Mouse (Mus musculus) adipocyte (in vitro differentiated cells): ENCODE data around the gene Stx7.
A peak's percentile ranks its signal among the peaks of the same experiment; 100 is the strongest.
"Not testable (repeated sequence)": the region's sequence is repeated elsewhere in the genome, so short reads cannot be mapped to it uniquely, and the experiment has no call there.

Source experiments
- DNase-seq: peaks from one replicate; pipeline ENCODE4 v3.0.0-alpha.2; 2016; ENCODE audit warnings: low spot score

Gene Stx7

GRCm38 (mm10) chr10:24149135-24149781 lies at the start of gene Stx7:
Gene Stx7 (plus strand): TSS chr10:24149302.
- peak; percentile 93 for DNase-seq

GRCm38 (mm10) chr10:24101812-24102211 lies 47.3 kb upstream of the Stx7 start, which contains the start of gene Taar8c:
Gene Taar8c (minus strand): TSS chr10:24101912.
- not testable (repeated sequence) for DNase-seq

GRCm38 (mm10) chr10:24103299-24103698 lies 45.8 kb upstream of the Stx7 start:
- DNase-seq = not testable (repeated sequence)

- DNase-seq = no peak
Measured at GRCm38 (mm10) chr10:24107747-24108146, 41.4 kb upstream of the Stx7 start.

DNA sequence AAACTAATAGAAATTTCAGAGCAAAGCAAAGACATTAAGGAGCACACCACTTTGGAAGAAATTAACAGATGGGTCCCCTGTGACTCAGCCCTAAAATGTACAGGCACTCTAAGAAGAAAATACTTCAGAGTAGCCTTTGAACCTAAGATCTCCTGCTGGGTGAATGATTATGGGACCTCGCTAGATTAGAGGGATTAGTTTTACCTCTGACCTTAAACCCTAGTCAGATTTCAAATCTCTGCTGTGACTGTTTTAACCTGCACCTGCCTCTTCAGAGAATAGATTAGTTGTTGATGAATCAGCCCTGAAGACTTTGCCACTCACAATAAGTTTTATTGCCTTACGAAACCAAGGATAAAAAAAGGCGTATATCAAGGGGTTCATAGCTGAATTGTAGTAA lies 40.9 kb upstream of the Stx7 start:
- no peak for DNase-seq

DNA sequence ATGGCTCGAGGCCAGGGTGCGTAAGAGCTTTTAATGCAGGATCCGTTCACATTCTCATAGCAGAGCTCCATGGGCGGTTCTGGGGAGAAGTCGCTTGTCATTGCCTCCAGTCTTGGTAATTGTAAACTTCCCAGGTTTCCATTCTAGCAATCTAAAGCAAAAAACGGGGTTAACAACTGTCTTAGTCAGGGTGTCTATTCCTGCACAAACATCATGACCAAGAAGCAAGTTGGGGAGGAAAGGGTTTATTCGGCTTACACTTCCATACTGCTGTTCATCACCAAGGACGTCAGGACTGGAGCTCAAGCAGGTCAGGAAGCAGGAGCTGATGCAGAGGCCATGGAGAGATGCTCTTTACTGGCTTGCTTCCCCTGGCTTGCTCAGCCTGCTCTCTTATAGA lies 39.7 kb upstream of the Stx7 start, which contains the start of gene Taar9:
TSS of gene Taar9 (minus strand) at position 101 of the 400 bp plus-strand sequence.
- not testable (repeated sequence) for DNase-seq

DNA sequence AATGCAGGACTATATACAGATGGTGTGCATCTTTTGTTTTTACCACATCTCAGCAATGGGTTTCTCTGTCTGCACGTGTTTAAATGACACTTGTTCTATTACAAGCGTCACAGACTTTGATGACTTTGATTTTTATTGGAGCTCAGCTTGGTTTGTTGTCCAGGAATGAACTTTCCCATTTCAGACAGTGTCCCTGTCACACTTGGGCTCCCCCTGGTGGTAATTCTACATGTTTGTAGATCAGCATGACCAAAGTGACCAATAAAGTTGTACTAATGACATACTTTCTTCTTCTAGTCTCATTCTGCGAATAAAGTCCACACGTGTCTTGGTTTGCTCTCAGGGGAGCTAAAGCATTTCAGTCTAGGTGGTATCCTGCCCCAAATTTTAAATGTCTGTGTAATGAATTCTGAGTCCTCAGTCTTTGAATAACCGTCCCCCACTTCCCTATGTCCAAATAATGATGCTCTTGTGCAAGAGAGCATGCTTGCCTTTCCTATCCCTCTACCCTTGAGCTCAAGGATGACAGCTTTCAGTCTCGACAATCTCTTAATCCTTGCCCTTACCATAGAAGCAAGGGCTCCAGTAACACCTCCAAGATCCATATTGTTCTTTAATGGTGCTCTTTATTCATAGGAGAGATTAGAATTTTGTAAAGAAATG lies 37.9 kb upstream of the Stx7 start:
- peak; percentile 81 for DNase-seq

- peak; percentile 75 for DNase-seq
Measured at GRCm38 (mm10) chr10:24131451-24132262, 17.4 kb upstream of the Stx7 start.

- DNase-seq = no peak
Measured at GRCm38 (mm10) chr10:24132273-24132672, 16.8 kb upstream of the Stx7 start.

GRCm38 (mm10) chr10:24133132-24133531 lies 16.0 kb upstream of the Stx7 start:
- no peak for DNase-seq

DNA sequence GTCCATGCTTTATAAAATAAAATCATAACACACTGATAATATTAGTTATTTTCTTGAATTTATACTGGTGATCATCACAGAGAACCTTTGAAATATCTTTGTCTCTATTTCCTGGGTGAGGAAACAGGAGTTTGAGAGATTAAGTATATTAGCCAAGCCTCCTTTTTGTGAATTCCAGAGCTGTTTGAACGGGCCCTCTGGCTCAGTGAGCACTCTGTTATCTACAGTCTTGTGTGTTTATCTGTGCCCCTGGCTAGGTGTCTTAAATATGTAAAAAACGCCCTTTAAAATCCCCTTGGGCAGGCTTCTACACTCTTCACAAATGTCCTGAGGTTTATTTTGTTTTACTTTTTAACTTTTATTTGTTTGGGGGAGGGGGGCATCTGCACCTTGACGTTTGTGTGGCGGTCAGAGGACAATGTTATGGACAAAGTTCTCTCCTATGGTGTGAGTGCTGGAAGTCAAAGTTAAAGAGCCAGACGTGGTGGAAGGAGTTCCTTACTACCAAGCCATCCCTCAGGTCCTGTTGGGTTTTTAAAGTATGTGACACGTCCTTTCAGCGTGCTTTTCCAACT lies 14.9 kb upstream of the Stx7 start:
- no peak for DNase-seq

DNA sequence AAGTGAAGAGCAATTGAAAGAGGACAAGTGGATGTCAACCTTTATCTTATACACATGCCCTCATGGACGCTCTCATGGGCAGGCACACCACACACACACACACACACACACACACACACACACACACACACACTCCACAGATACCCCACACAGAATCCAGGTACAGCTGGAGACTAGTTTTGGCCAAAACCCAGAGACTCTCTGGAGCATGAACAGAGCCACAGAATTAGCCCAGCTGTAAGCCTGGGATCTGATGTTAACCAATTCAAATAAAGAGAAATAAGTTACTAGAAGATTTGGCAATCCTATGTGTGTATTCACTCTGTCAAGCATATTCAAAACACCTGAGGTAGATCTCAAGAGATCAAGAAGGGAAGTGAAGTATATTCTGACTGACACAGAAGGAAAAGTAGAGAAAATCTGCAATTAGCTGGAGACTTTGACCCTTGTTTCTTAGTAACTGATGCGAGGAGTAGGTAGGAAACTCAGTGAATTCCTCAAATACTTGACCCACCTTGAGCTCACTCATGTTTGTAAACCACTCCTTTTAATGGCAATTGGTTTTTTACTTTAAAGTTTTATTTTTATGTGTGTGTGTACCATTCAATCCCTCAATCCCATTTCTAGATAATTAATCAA lies 10.4 kb upstream of the Stx7 start:
- DNase-seq = no peak

GRCm38 (mm10) chr10:24142735-24143134 lies 6.4 kb upstream of the Stx7 start:
- DNase-seq = no peak

DNA sequence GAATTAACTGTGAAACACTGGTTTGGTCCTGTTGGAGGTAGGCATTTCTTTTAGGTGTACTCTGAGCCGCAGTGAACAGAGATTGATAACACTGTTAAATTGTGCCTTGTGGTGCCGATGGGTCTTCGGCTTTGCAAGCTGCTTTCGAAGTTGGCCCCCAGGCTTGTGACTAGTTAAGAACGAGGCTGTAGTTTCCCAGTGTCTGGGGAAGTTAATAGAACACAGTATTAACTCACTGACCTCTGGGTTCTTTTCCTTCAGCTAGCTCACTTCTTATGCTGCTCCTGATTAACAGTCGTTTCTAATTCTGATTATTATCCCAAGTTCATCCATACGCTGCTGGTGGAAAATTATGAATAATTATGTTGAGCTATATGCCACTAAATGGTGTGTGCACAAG lies 984 bp downstream of the Stx7 start:
- no peak for DNase-seq

DNA sequence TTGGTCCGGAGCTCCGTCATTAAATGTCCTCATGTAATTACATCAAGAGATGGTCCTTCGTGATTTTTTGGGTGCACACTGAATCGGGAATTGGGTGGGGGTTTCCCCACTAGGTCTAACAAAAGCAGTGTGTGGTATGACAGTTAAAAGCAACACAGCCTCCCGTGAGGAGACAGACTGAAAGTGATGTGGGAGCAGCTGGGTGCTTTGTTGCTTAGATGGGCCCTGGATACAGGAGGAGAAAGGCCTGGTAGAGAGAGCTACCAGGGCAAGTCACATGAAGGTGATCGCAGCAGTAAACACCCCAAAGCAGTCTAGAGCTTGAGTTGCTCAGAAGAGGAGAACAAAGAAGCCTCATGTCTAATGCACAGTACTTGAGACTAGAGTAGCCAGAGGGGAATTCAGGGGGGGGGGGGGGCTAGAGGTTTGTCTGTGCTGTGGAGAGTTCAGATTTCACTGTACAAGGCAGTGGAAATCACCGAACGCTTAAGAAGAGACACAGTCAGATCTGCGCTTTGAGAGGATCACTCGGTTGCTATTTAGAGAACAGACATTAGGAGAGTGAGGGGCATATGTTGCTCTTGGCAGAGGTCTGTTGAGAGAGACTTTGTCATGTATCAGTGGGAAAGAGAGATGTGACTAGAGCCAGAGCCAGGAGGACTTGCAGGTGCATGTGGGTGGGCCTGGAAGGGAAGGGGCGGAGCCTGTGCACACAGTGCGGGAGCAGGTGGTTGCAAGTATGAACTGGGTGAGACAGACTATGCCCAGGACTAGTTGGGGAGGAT lies 9.6 kb downstream of the Stx7 start:
- DNase-seq = no peak

- DNase-seq = no peak
Measured at GRCm38 (mm10) chr10:24159575-24159974, 10.5 kb downstream of the Stx7 start.

DNA sequence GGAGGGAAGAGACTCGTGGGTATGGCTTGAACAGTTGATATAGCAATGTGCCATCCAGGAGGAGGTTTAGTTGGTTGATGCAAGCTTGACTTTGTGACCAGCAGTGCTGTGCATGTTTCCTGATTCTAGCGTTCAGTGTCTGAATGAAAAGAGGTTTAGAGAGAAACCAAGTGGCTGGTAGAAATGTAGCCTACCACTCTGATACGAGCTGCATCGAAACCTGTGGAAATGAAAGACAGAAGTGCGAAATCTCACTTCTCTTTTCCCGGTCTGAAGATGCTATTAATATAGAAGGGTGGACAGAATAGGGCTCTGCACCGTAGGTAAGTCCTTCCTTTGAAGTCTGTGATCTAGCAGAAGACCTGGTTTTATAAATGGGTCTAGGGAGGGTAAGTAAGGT lies 11.2 kb downstream of the Stx7 start:
- DNase-seq = no peak

DNA sequence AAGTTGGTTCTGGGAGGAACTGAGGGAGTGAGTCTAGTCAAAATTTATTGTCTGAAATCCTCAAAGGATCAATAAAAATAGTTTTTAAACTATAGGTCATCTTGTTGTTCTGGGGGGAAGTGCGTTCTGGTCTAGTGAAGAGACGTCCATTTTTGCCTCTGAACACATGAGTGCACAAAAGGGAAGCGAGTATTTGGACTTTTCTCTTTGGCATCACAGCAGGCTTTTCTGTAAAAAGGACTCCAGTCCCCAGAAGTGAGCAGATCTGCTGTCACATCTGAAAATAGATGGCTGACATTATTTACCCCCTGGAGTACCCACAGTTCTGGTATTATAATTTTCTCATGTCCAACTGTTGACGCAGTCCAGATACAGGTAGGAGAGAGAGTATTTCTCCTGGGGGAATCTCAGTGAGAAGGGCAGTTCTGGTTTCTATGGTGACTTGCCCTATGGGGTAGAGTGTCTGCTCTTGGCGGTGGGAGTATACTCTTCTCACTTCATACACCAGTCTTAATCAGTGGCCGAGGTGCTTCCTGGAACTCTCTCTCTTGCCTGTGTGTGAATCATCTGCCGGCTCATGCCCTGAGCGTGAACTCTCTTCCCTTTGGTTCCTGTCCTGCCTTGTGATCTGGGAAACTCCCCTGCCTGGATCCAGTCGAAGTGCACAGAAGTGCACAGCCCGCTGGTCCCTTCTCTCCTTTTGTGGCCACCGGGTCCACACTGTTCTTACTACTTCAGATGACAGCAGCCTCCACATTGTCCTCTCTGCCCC lies 15.2 kb downstream of the Stx7 start:
- DNase-seq = peak; percentile 31

DNA sequence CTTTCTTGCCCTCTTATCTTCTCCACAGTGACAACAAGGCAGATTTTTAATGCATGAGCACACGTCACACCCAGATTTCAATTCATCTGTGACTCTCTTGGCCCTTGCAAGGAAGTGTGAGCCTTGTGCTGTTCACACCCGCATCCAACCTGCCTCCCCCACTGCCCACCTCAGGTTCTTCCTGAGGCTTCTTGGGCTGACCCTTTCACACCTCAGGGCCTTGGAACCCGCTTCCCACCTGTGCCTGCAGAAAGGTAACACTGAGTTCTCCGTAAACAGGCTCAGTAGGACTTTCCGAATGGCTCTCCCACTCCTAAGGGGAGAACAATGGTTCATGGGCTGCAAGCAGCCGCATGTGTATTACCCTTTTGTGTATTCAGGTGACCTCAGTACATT lies 15.8 kb downstream of the Stx7 start:
- DNase-seq = no peak

GRCm38 (mm10) chr10:24165526-24166055 lies 16.5 kb downstream of the Stx7 start:
- no peak for DNase-seq
